Mouse (Mus musculus): Measurements from ENCODE around the gene Rabgap1.

DNA sequence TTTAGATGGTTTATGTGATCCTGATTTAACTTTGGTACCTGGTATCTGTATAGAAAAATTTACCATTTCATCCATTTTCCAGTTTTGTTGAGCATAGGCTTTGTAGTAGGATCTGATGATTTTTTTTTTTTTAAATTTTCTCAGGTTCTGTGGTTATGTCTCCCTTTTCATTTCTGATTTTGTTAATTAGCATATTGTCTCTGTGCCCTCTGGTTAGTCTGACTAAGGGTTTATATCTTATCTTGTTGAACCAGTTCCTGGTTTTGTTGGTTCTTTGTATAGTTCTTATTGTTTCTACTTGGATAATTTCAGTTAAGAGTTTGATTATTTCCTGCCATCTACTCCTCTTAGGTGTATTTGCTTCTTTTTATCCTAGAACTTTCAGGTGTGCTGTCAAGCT is 36.5 kb downstream of the Rabgap1 start:
- TF ChIP-seq CTCF (IDR thresholded peaks at IDR 0.05; ENCODE audit: borderline replicate concordance, insufficient read depth, low read length), result no peak
- TF ChIP-seq POLR2A (IDR thresholded peaks at IDR 0.05; ENCODE audit: low read depth, low read length), result no peak
